ENCODE assay signal across 17 mouse cellular contexts in genomic region chr4:123605948-123606347, GRCm38 (mm10).
A peak's percentile ranks its signal among the peaks of the same experiment; 100 is the strongest.
DNase-seq lines count a peak whose midpoint lies in the region; ATAC-seq and TF ChIP-seq lines count a peak whose summit lies in the region.
"Had no signal": no experiment of that assay in that cellular context is flagged by ENCODE, and none has a peak within 500 bp of the region (broad histone marks: within the 10 kb centered on the region; RNA-seq: fewer than 3 reads in every experiment).

No protein-coding gene starts in this region.

- no peaks in the 10 kb centered on the region for H3K27me3 ChIP-seq in kidney, adult 2 months (replicated peaks; ENCODE audit: control insufficient read depth, insufficient read depth, low read length)
- no peaks in the 10 kb centered on the region for H3K27me3 ChIP-seq in midbrain, embryonic 14.5 days (ENCODE audit: control insufficient read depth, insufficient read depth, low read length)
- no peaks in the 10 kb centered on the region for H3K27me3 ChIP-seq in midbrain, embryonic 11.5 days (ENCODE audit: control insufficient read depth, insufficient read depth, low read length)
- no peaks in the 10 kb centered on the region for H3K27me3 ChIP-seq in hindbrain, postnatal 0 days (ENCODE audit: insufficient read depth, low read length)
- H3K27me3 ChIP-seq: limb, embryonic 13.5 days; lung, embryonic 15.5 days had no signal

- no peaks in the 10 kb centered on the region for H3K9me3 ChIP-seq in midbrain, embryonic 14.5 days (ENCODE audit: control insufficient read depth, low read length)
- peaks cover 4% of the 10 kb centered on the region; the same call in 1 of the 2 replicates for H3K9me3 ChIP-seq in midbrain, embryonic 11.5 days (ENCODE audit: control insufficient read depth, low read length)
- no peaks in the 10 kb centered on the region; the same call in 1 of the 2 replicates for H3K9me3 ChIP-seq in hindbrain, postnatal 0 days (ENCODE audit: low read length)
- H3K9me3 ChIP-seq: limb, embryonic 13.5 days; lung, embryonic 15.5 days had no signal

- TF ChIP-seq POLR2A in kidney, adult 2 months (IDR thresholded peaks at IDR 0.05; ENCODE audit: low read depth, low read length) = no peak

- H3K27ac ChIP-seq in kidney, adult 2 months (ENCODE audit: insufficient read depth, low read depth, low read length) = no peak overlapping the region
- H3K27ac ChIP-seq in midbrain, embryonic 14.5 days (replicated peaks; ENCODE audit: low read depth, low read length) = no peak overlapping the region
- H3K27ac ChIP-seq in midbrain, embryonic 11.5 days (ENCODE audit: low read depth, low read length) = no peak overlapping the region
- no peak overlapping the region for H3K27ac ChIP-seq in hindbrain, postnatal 0 days
- H3K27ac ChIP-seq: embryonic facial prominence, embryonic 10.5 days; limb, embryonic 13.5 days; lung, embryonic 15.5 days had no signal

- peak; percentile 77 for DNase-seq in heart, adult 11 months
- no peak for DNase-seq in heart, adult 18-20 months
- peak; percentile 41 for DNase-seq in kidney, postnatal 10 days
- DNase-seq in kidney, adult 2 months = no peak
- DNase-seq in midbrain, embryonic 14.5 days = peak; percentile 30
- DNase-seq in midbrain, embryonic 11.5 days (ENCODE audit: low spot score, missing footprints) = no peak
- peak; percentile 50 for DNase-seq in hindbrain, postnatal 0 days (ENCODE audit: low spot score)
- no peak for DNase-seq in cerebellum, adult 9-11 months
- DNase-seq: adrenal gland, adult 8-10 months; B cell, adult 2 months; cerebellum, postnatal 25 days; kidney, postnatal 4 days; right cerebral cortex, postnatal 25 days; thymus, adult 18-20 months had no signal

- no peak for ATAC-seq in midbrain, embryonic 14.5 days (ENCODE audit: low FRiP score, low TSS enrichment)
- ATAC-seq in midbrain, embryonic 11.5 days (ENCODE audit: low FRiP score) = no peak
- ATAC-seq in hindbrain, postnatal 0 days = peak; percentile 72

- no peaks in the 10 kb centered on the region for H3K36me3 ChIP-seq in kidney, adult 2 months (ENCODE audit: control insufficient read depth, insufficient read depth, low read length)
- H3K36me3 ChIP-seq in midbrain, embryonic 14.5 days (ENCODE audit: control insufficient read depth, insufficient read depth, low read length) = no peaks in the 10 kb centered on the region
- H3K36me3 ChIP-seq in midbrain, embryonic 11.5 days (ENCODE audit: control insufficient read depth, insufficient read depth, low read length) = no peaks in the 10 kb centered on the region; the same call in 1 of the 2 replicates
- H3K36me3 ChIP-seq in hindbrain, postnatal 0 days (ENCODE audit: insufficient read depth, low read length) = no peaks in the 10 kb centered on the region
- H3K36me3 ChIP-seq: limb, embryonic 13.5 days had no signal

- 28% methylated on average over 5 of the region's 5 CpGs for WGBS in kidney, adult 2 months
- 52% methylated on average over 5 of the region's 5 CpGs for WGBS in midbrain, embryonic 14.5 days
- 69% methylated on average over 5 of the region's 5 CpGs for WGBS in midbrain, embryonic 11.5 days
- 26% methylated on average over 5 of the region's 5 CpGs for WGBS in hindbrain, postnatal 0 days

- no peak overlapping the region for H3K4me3 ChIP-seq in kidney, adult 2 months (ENCODE audit: insufficient read depth, low read depth, low read length)
- H3K4me3 ChIP-seq in midbrain, embryonic 14.5 days (replicated peaks; ENCODE audit: low read depth, low read length) = no peak overlapping the region
- H3K4me3 ChIP-seq in midbrain, embryonic 11.5 days (ENCODE audit: low read depth, low read length) = no peak overlapping the region
- H3K4me3 ChIP-seq in hindbrain, postnatal 0 days (ENCODE audit: low read length) = no peak overlapping the region
- H3K4me3 ChIP-seq: embryonic facial prominence, embryonic 10.5 days; limb, embryonic 13.5 days; lung, embryonic 15.5 days had no signal

- no peaks in the 10 kb centered on the region; the same call in 1 of the 2 replicates for H3K4me1 ChIP-seq in kidney, adult 2 months (ENCODE audit: control insufficient read depth, insufficient read depth, low read length)
- 0 out of 2 replicates have a peak, but pooled peaks cover 4% of the 10 kb centered on the region for H3K4me1 ChIP-seq in midbrain, embryonic 14.5 days (ENCODE audit: control insufficient read depth, insufficient read depth, low read length)
- H3K4me1 ChIP-seq in midbrain, embryonic 11.5 days (ENCODE audit: control insufficient read depth, insufficient read depth, low read length) = no peaks in the 10 kb centered on the region
- H3K4me1 ChIP-seq in hindbrain, postnatal 0 days (ENCODE audit: insufficient read depth, low read length) = no peaks in the 10 kb centered on the region
- H3K4me1 ChIP-seq: embryonic facial prominence, embryonic 10.5 days had no signal

- H3K9ac ChIP-seq in midbrain, embryonic 14.5 days (replicated peaks; ENCODE audit: low read length) = no peak overlapping the region
- no peak overlapping the region for H3K9ac ChIP-seq in midbrain, embryonic 11.5 days (ENCODE audit: low read length)
- H3K9ac ChIP-seq in hindbrain, postnatal 0 days (replicated peaks; ENCODE audit: low read length) = no peak overlapping the region
- H3K9ac ChIP-seq: limb, embryonic 13.5 days; lung, embryonic 15.5 days had no signal

- no peak overlapping the region for H3K4me2 ChIP-seq in midbrain, embryonic 14.5 days (ENCODE audit: low read length)
- no peak overlapping the region for H3K4me2 ChIP-seq in midbrain, embryonic 11.5 days
- no peak overlapping the region for H3K4me2 ChIP-seq in hindbrain, postnatal 0 days (ENCODE audit: low read depth, low read length)
- H3K4me2 ChIP-seq: limb, embryonic 13.5 days had no signal

- no peak for TF ChIP-seq CTCF in kidney, adult 2 months (conservative IDR thresholded peaks at IDR 0.05; ENCODE audit: insufficient read depth, insufficient read length, low read depth, low read length)
- peak; percentile 15 for TF ChIP-seq CTCF in hindbrain, postnatal 0 days (IDR thresholded peaks at IDR 0.05; ENCODE audit: low read depth)

Comparison
In these comparisons a context has a peak if more than half of its experiments do, and no peak if none do; other contexts are left out.
1. DNase-seq: peak in heart, adult 11 months (single experiment), kidney, postnatal 10 days (single experiment), midbrain, embryonic 14.5 days (single experiment) and hindbrain, postnatal 0 days (single experiment); none in heart, adult 18-20 months (0 of 2), kidney, adult 2 months (single experiment), midbrain, embryonic 11.5 days (single experiment) and cerebellum, adult 9-11 months (single experiment).